Mouse (Mus musculus) MEL (cell line): ENCODE results near the gene Hk3. TPM values are rescaled to one million over a fixed set of nuclear protein-coding genes. Genes with fewer than 3 reads are reported as not detected.

Source experiments
- DNase-seq: peaks from one replicate; pipeline ENCODE4 v3.0.0; 2011; ENCODE audit warnings: low read depth, low spot score
- H3K27ac ChIP-seq: 2 replicates; pipeline ENCODE4 v1.5.1; 2012; ENCODE audit warnings: low read depth, mild to moderate bottlenecking, control low read depth, low read length, moderate library complexity; ENCODE audit not compliant: control insufficient read depth
- H3K27me3 ChIP-seq, 2 experiments: fragments of 150-350 bp in 1 of 2; sonication (generic) in 1 of 2; 2 replicates each; pipeline ENCODE4 v1.6.1; 2012; ENCODE audit warnings: low read length in 2 of 2, mild to moderate bottlenecking in 2 of 2, improper control_type of control experiment in 1 of 2, moderate library complexity in 1 of 2; ENCODE audit not compliant: insufficient read depth in 2 of 2, control insufficient read depth in 1 of 2
- H3K36me3 ChIP-seq, 2 experiments: 2 replicates each; pipeline ENCODE4 v1.6.1; 2012 to 2014; ENCODE audit warnings: low read length in 2 of 2, improper control_type of control experiment in 1 of 2, inconsistent platforms in 1 of 2, mild to moderate bottlenecking in 1 of 2; ENCODE audit not compliant: insufficient read depth in 2 of 2, control insufficient read depth in 1 of 2
- H3K4me1 ChIP-seq, 2 experiments: fragments of 150-350 bp in 1 of 2; sonication (generic) in 1 of 2; 2 replicates each; pipeline ENCODE4 v1.6.1; 2012; ENCODE audit warnings: low read length in 2 of 2, improper control_type of control experiment in 1 of 2, mild to moderate bottlenecking in 1 of 2; ENCODE audit not compliant: insufficient read depth in 2 of 2, control insufficient read depth in 1 of 2
- H3K4me3 ChIP-seq, 2 experiments: fragments of 150-350 bp in 1 of 2; sonication (generic) in 1 of 2; 2 replicates each; pipeline ENCODE4 v1.5.1; 2012; ENCODE audit warnings: low read depth in 2 of 2, low read length in 2 of 2, mild to moderate bottlenecking in 2 of 2, moderate library complexity in 2 of 2, control low read depth in 1 of 2, improper control_type of control experiment in 1 of 2; ENCODE audit not compliant: control insufficient read depth in 1 of 2, insufficient read depth in 1 of 2
- H3K79me2 ChIP-seq: 2 replicates; pipeline ENCODE4 v1.6.1; 2012; ENCODE audit warnings: mild to moderate bottlenecking, low read length, moderate library complexity; ENCODE audit not compliant: control insufficient read depth, poor library complexity, insufficient read depth
- H3K9ac ChIP-seq: 2 replicates; pipeline ENCODE4 v1.6.1; 2012; ENCODE audit warnings: low read depth, mild to moderate bottlenecking, control low read depth, low read length, moderate library complexity; ENCODE audit not compliant: control insufficient read depth, poor library complexity, severe bottlenecking
- H3K9me3 ChIP-seq: fragments of 150-350 bp; sonication (generic); replicated peaks from 2 replicates; pipeline ENCODE4 v1.6.1; 2012; ENCODE audit warnings: mild to moderate bottlenecking, low read length, improper control_type of control experiment, moderate library complexity; ENCODE audit not compliant: insufficient read depth
- BHLHE40 ChIP-seq: IDR thresholded peaks from 2 replicates; pipeline ENCODE4 v1.6.1; 2012; ENCODE audit warnings: low read depth, mild to moderate bottlenecking, inconsistent platforms, low read length, improper control_type of control experiment, borderline replicate concordance
- CTCF ChIP-seq, 3 experiments: IDR thresholded peaks in 2 of 3; conservative IDR thresholded peaks in 1 of 3; 2 replicates each; pipeline ENCODE4 v1.5.1; 2011 to 2012; ENCODE audit warnings: low read length in 3 of 3, low read depth in 2 of 3, mild to moderate bottlenecking in 2 of 3, improper control_type of control experiment in 1 of 3, inconsistent platforms in 1 of 3, mixed read lengths in 1 of 3, moderate library complexity in 1 of 3; ENCODE audit not compliant: control insufficient read depth in 1 of 3, insufficient read depth in 1 of 3, poor library complexity in 1 of 3, severe bottlenecking in 1 of 3
- E2F4 ChIP-seq: IDR thresholded peaks from 2 replicates; pipeline ENCODE4 v1.6.1; 2011; ENCODE audit warnings: low read depth, low read length, improper control_type of control experiment, borderline replicate concordance
- ELF1 ChIP-seq: IDR thresholded peaks from 2 replicates; pipeline ENCODE4 v1.6.1; 2014; ENCODE audit warnings: low read depth, mild to moderate bottlenecking, inconsistent platforms, low read length, improper control_type of control experiment, moderate library complexity
- EP300 ChIP-seq, 2 experiments: IDR thresholded peaks; 2 replicates each; pipeline ENCODE4 v1.6.1; 2011; ENCODE audit warnings: improper control_type of control experiment in 2 of 2, low read length in 2 of 2, low read depth in 1 of 2, mild to moderate bottlenecking in 1 of 2
- ETS1 ChIP-seq: IDR thresholded peaks from 2 replicates; pipeline ENCODE4 v1.6.1; 2012; ENCODE audit warnings: low read depth, mild to moderate bottlenecking, inconsistent platforms, low read length, improper control_type of control experiment, moderate library complexity
- GABPA ChIP-seq: IDR thresholded peaks from 2 replicates; pipeline ENCODE4 v1.6.1; 2012; ENCODE audit warnings: low read depth, mild to moderate bottlenecking, inconsistent platforms, low read length, improper control_type of control experiment, moderate library complexity
- GATA1 ChIP-seq: IDR thresholded peaks from 2 replicates; pipeline ENCODE4 v1.6.1; 2011; ENCODE audit warnings: low read depth, low read length, improper control_type of control experiment
- MAX ChIP-seq: IDR thresholded peaks from 2 replicates; pipeline ENCODE4 v1.6.1; 2011; ENCODE audit warnings: low read length, improper control_type of control experiment
- MAZ ChIP-seq: IDR thresholded peaks from 2 replicates; pipeline ENCODE4 v1.6.1; 2012; ENCODE audit warnings: low read depth, mild to moderate bottlenecking, inconsistent platforms, low read length, improper control_type of control experiment
- MEF2A ChIP-seq: IDR thresholded peaks from 2 replicates; pipeline ENCODE4 v1.6.1; 2014; ENCODE audit warnings: low read depth, mild to moderate bottlenecking, inconsistent platforms, low read length, improper control_type of control experiment; ENCODE audit not compliant: poor library complexity, insufficient replicate concordance, severe bottlenecking; ENCODE audit errors: extremely low read depth
- RCOR1 ChIP-seq: IDR thresholded peaks from 2 replicates; pipeline ENCODE4 v1.6.1; 2012; ENCODE audit warnings: low read depth, mild to moderate bottlenecking, inconsistent platforms, low read length, improper control_type of control experiment
- SIN3A ChIP-seq: IDR thresholded peaks from 2 replicates; pipeline ENCODE4 v1.6.1; 2012; ENCODE audit warnings: low read length, improper control_type of control experiment, inconsistent platforms
- SMC3 ChIP-seq: IDR thresholded peaks from 2 replicates; pipeline ENCODE4 v1.6.1; 2011; ENCODE audit warnings: low read depth, low read length, improper control_type of control experiment
- TAL1 ChIP-seq: IDR thresholded peaks from 2 replicates; pipeline ENCODE4 v1.6.1; 2012; ENCODE audit warnings: mild to moderate bottlenecking, inconsistent platforms, low read length, moderate library complexity, mixed read lengths
- TBP ChIP-seq: IDR thresholded peaks from 2 replicates; pipeline ENCODE4 v1.8.0; 2011; ENCODE audit warnings: low read depth, low read length, improper control_type of control experiment
- TCF12 ChIP-seq: IDR thresholded peaks from 2 replicates; pipeline ENCODE4 v1.6.1; 2014; ENCODE audit warnings: low read depth, mild to moderate bottlenecking, inconsistent platforms, low read length, improper control_type of control experiment, moderate library complexity
- USF2 ChIP-seq, 2 experiments: IDR thresholded peaks; 2 replicates each; pipeline ENCODE4 v1.6.1; 2011 to 2012; ENCODE audit warnings: improper control_type of control experiment in 2 of 2, low read length in 2 of 2, borderline replicate concordance in 1 of 2, inconsistent platforms in 1 of 2, low read depth in 1 of 2, mild to moderate bottlenecking in 1 of 2; ENCODE audit not compliant: insufficient read depth in 1 of 2
- ZNF384 ChIP-seq: IDR thresholded peaks from 2 replicates; pipeline ENCODE4 v1.6.1; 2012; ENCODE audit warnings: low read depth, mild to moderate bottlenecking, inconsistent platforms, low read length, improper control_type of control experiment
- polyA plus RNA-seq, 2 experiments: library from polyadenylated mRNA; stranded (reverse) in 1 of 2; unstranded in 1 of 2; fragments of >175 nt in 1 of 2; fragments of >200 nt in 1 of 2; gene quantifications; 2 replicates each; pipeline versions ENCODE4 v1.2.1 to v1.2.4; 2012; ENCODE audit warnings: low replicate concordance in 2 of 2, low read depth in 1 of 2; ENCODE audit not compliant: insufficient read length in 2 of 2, insufficient read depth in 1 of 2, missing spikeins in 1 of 2
- total RNA-seq: library from RNA; depleted of rRNA; stranded (reverse); fragments of 300-350 nt; gene quantifications from 2 replicates; pipeline ENCODE4 v1.2.3, GENCODE M21; 2012; rRNA removed

Gene Hk3
- total and polyA plus RNA-seq, 3 experiments = not detected

- no peaks in the 10 kb centered on the region for H3K9me3 ChIP-seq
- no peaks in the 10 kb centered on the region for H3K79me2 ChIP-seq
- no peak overlapping the region for H3K27ac ChIP-seq
- no peaks in the 10 kb centered on the region for H3K4me1 ChIP-seq
- DNase-seq = no peak
- TF ChIP-seq E2F4 (no peak), BHLHE40 (no peak), CTCF (IDR thresholded peaks at IDR 0.05 in 2 of 3, conservative IDR thresholded peaks at IDR 0.05 in 1 of 3; ENCODE audit: control insufficient read depth in 1 of 3, insufficient read depth in 1 of 3, low read depth in 2 of 3, low read length in 3 of 3, poor library complexity in 1 of 3, severe bottlenecking in 1 of 3) (no peak), TBP (no peak), ZNF384 (no peak), GATA1 (no peak), USF2 (IDR thresholded peaks at IDR 0.05; ENCODE audit: borderline replicate concordance in 1 of 2, insufficient read depth in 1 of 2, low read depth in 1 of 2, low read length in 2 of 2) (no peak), MAZ (no peak), SMC3 (no peak), MAX (no peak), RCOR1 (no peak), MEF2A (no peak), EP300 (IDR thresholded peaks at IDR 0.05; ENCODE audit: low read depth in 1 of 2, low read length in 2 of 2) (no peak), TCF12 (no peak), ELF1 (no peak)
- TF ChIP-seq, all 39 proteins: peak for 0
- H3K4me3 ChIP-seq = no peak overlapping the region
- no peaks in the 10 kb centered on the region for H3K27me3 ChIP-seq
- no peak overlapping the region for H3K9ac ChIP-seq
- no peaks in the 10 kb centered on the region for H3K36me3 ChIP-seq
Observed at GRCm38 (mm10) chr13:54959059-54959701, 62.0 kb downstream of the Hk3 start.

- H3K4me1 ChIP-seq = no peaks in the 10 kb centered on the region
- no peak overlapping the region for H3K9ac ChIP-seq
- H3K27me3 ChIP-seq = no peaks in the 10 kb centered on the region
- no peaks in the 10 kb centered on the region for H3K79me2 ChIP-seq
- no peak for DNase-seq
- no peaks in the 10 kb centered on the region for H3K36me3 ChIP-seq
- TF ChIP-seq ETS1 (no peak), USF2 (IDR thresholded peaks at IDR 0.05; ENCODE audit: borderline replicate concordance in 1 of 2, insufficient read depth in 1 of 2, low read depth in 1 of 2, low read length in 2 of 2) (no peak), RCOR1 (no peak), GABPA (no peak), SIN3A (no peak), TAL1 (no peak)
- no peak overlapping the region for H3K4me3 ChIP-seq
- no peak overlapping the region for H3K27ac ChIP-seq
- no peaks in the 10 kb centered on the region for H3K9me3 ChIP-seq
Observed at GRCm38 (mm10) chr13:54957281-54957680, 63.9 kb downstream of the Hk3 start.

Other genes with a start within 250 kb of the Hk3 start
- gene Eif4e1b, start 237.4 kb downstream of the Hk3 start, total RNA-seq = not detected in 2 replicates
- not detected for gene Eif4e1b, start 237.4 kb downstream of the Hk3 start, polyA plus RNA-seq
- 3.3 and 4.1 TPM in 2 replicates for gene Tspan17, start 232.0 kb downstream of the Hk3 start, total RNA-seq
- 10 to 100 TPM in 1 of 2 experiments, not detected in 1; 23.0 TPM for gene Tspan17, start 232.0 kb downstream of the Hk3 start, polyA plus RNA-seq
- gene Unc5a, start 72.0 kb downstream of the Hk3 start, total RNA-seq = not detected in 2 replicates
- gene Unc5a, start 72.0 kb downstream of the Hk3 start, polyA plus RNA-seq = not detected
- gene Uimc1, start 78.9 kb upstream of the Hk3 start, total RNA-seq = 124 and 143 TPM in 2 replicates
- 10 to 100 TPM in 1 of 2 experiments, not detected in 1; 32.5 TPM for gene Uimc1, start 78.9 kb upstream of the Hk3 start, polyA plus RNA-seq
- gene Zfp346, start 83.9 kb upstream of the Hk3 start, total RNA-seq = 15.0 and 19.5 TPM in 2 replicates
- gene Zfp346, start 83.9 kb upstream of the Hk3 start, polyA plus RNA-seq = 10 to 100 TPM in 1 of 2 experiments, not detected in 1; 28.8 TPM
- gene Gm17617, start 112.2 kb upstream of the Hk3 start, total RNA-seq = not detected in 2 replicates
- gene Gm17617, start 112.2 kb upstream of the Hk3 start, polyA plus RNA-seq = not detected
- not detected in 2 replicates for gene Fgfr4, start 131.3 kb upstream of the Hk3 start, total RNA-seq
- gene Fgfr4, start 131.3 kb upstream of the Hk3 start, polyA plus RNA-seq = not detected
- 10.0 and 13.3 TPM in 2 replicates for gene Nsd1, start 188.4 kb upstream of the Hk3 start, total RNA-seq
- 10 to 100 TPM in 1 of 2 experiments, 1 to 10 TPM in 1; 6.3 to 59.3 TPM for gene Nsd1, start 188.4 kb upstream of the Hk3 start, polyA plus RNA-seq